Mouse (Mus musculus): ENCODE data around the gene Cs. TPM values are rescaled to one million over a fixed set of nuclear protein-coding genes. Genes with fewer than 3 reads are reported as not detected.

Cs gene
- polyA plus RNA-seq, 1 experiment from 2014 or later, result 167 TPM

GRCm38 (mm10) chr10:128338948-128339347 lies 1.4 kb downstream of the Cs start:
- ATAC-seq (replicated peaks; ENCODE audit: low FRiP score, low read depth) (no peak), DNase-seq (ENCODE audit: low spot score) (no peak)
- WGBS, result 61% methylated on average over 2 of the region's 2 CpGs
- H3K4me2 ChIP-seq (ENCODE audit: low read length), result peak overlapping the region; percentile 72
- H3K36me3 ChIP-seq (ENCODE audit: insufficient read depth, low read length), result no peaks in the 10 kb centered on the region
- no peak overlapping the region for H3K27ac ChIP-seq
- H3K27me3 ChIP-seq (ENCODE audit: insufficient read depth, low read length), result no peaks in the 10 kb centered on the region
- no peaks in the 10 kb centered on the region for H3K9me3 ChIP-seq (replicated peaks; ENCODE audit: low read length)
- 0 out of 2 replicates have a peak overlapping the region, but pooled peaks have one; percentile 86 for H3K4me3 ChIP-seq (replicated peaks; ENCODE audit: low read depth, low read length)
- H3K4me1 ChIP-seq (replicated peaks; ENCODE audit: insufficient read depth, low read length), result peaks cover 9% of the 10 kb centered on the region; the same call in 1 of the 2 replicates
- 0 out of 2 replicates have a peak overlapping the region, but pooled peaks have one; percentile 85 for H3K9ac ChIP-seq (ENCODE audit: low read depth, low read length)
- no peak for TF ChIP-seq CTCF (IDR thresholded peaks at IDR 0.05; ENCODE audit: low read depth)

GRCm38 (mm10) chr10:128340257-128340656 lies 2.7 kb downstream of the Cs start:
- peaks cover 18% of the 10 kb centered on the region for H3K4me1 ChIP-seq (replicated peaks; ENCODE audit: insufficient read depth, low read length)
- DNase-seq (ENCODE audit: low spot score) (no peak), ATAC-seq (replicated peaks; ENCODE audit: low FRiP score, low read depth) (no peak)
- no peak overlapping the region for H3K9ac ChIP-seq (ENCODE audit: low read depth, low read length)
- no peak overlapping the region for H3K27ac ChIP-seq
- H3K36me3 ChIP-seq (ENCODE audit: insufficient read depth, low read length), result no peaks in the 10 kb centered on the region
- 85% methylated on average over 2 of the region's 2 CpGs for WGBS
- no peaks in the 10 kb centered on the region for H3K9me3 ChIP-seq (replicated peaks; ENCODE audit: low read length)
- H3K27me3 ChIP-seq (ENCODE audit: insufficient read depth, low read length), result no peaks in the 10 kb centered on the region
- no peak overlapping the region for H3K4me2 ChIP-seq (ENCODE audit: low read length)
- peak; percentile 51 for TF ChIP-seq CTCF (IDR thresholded peaks at IDR 0.05; ENCODE audit: low read depth)
- no peak overlapping the region for H3K4me3 ChIP-seq (replicated peaks; ENCODE audit: low read depth, low read length)

- 90% methylated on average over 1 of the region's 1 CpGs for WGBS
- Histone ChIP-seq H3K27me3 (ENCODE audit: insufficient read depth, low read length) (no peaks in the 10 kb centered on the region), H3K36me3 (ENCODE audit: insufficient read depth, low read length) (no peaks in the 10 kb centered on the region), H3K4me1 (replicated peaks; ENCODE audit: insufficient read depth, low read length) (peaks cover 18% of the 10 kb centered on the region), H3K9me3 (replicated peaks; ENCODE audit: low read length) (no peaks in the 10 kb centered on the region), H3K4me3 (replicated peaks; ENCODE audit: low read depth, low read length) (no peak overlapping the region), H3K27ac (no peak overlapping the region), H3K9ac (ENCODE audit: low read depth, low read length) (no peak overlapping the region), H3K4me2 (ENCODE audit: low read length) (no peak overlapping the region)
- ATAC-seq (replicated peaks; ENCODE audit: low FRiP score, low read depth) (no peak), DNase-seq (ENCODE audit: low spot score) (no peak)
- no peak for TF ChIP-seq CTCF (IDR thresholded peaks at IDR 0.05; ENCODE audit: low read depth)
Observed at GRCm38 (mm10) chr10:128343436-128343835, 5.9 kb downstream of the Cs start.

GRCm38 (mm10) chr10:128344568-128345275 lies 7.2 kb downstream of the Cs start:
- no peak overlapping the region for H3K4me3 ChIP-seq (replicated peaks; ENCODE audit: low read depth, low read length)
- H3K4me1 ChIP-seq (replicated peaks; ENCODE audit: insufficient read depth, low read length), result peaks cover 8% of the 10 kb centered on the region
- WGBS, result 24% methylated on average over 7 of the region's 7 CpGs
- DNase-seq (ENCODE audit: low spot score), result peak; percentile 83
- TF ChIP-seq CTCF (IDR thresholded peaks at IDR 0.05; ENCODE audit: low read depth), result no peak
- H3K27ac ChIP-seq, result peak overlapping the region; percentile 38
- no peaks in the 10 kb centered on the region for H3K36me3 ChIP-seq (ENCODE audit: insufficient read depth, low read length)
- peak; percentile 57; the same call in 1 of the 2 replicates for ATAC-seq (replicated peaks; ENCODE audit: low FRiP score, low read depth)
- H3K9me3 ChIP-seq (replicated peaks; ENCODE audit: low read length), result no peaks in the 10 kb centered on the region
- no peak overlapping the region for H3K9ac ChIP-seq (ENCODE audit: low read depth, low read length)
- no peaks in the 10 kb centered on the region for H3K27me3 ChIP-seq (ENCODE audit: insufficient read depth, low read length)
- peak overlapping the region; percentile 30 for H3K4me2 ChIP-seq (ENCODE audit: low read length)

- WGBS, result 84% methylated on average over 8 of the region's 8 CpGs
Observed at GRCm38 (mm10) chr10:128347541-128347940, 10.0 kb downstream of the Cs start.

GRCm38 (mm10) chr10:128358796-128359195 lies 21.3 kb downstream of the Cs start:
- Histone ChIP-seq H3K9me3 (replicated peaks; ENCODE audit: low read length) (no peaks in the 10 kb centered on the region), H3K27me3 (ENCODE audit: insufficient read depth, low read length) (no peaks in the 10 kb centered on the region), H3K27ac (no peak overlapping the region), H3K9ac (ENCODE audit: low read depth, low read length) (no peak overlapping the region), H3K4me2 (ENCODE audit: low read length) (no peak overlapping the region), H3K4me1 (replicated peaks; ENCODE audit: insufficient read depth, low read length) (no peaks in the 10 kb centered on the region), H3K4me3 (replicated peaks; ENCODE audit: low read depth, low read length) (no peak overlapping the region), H3K36me3 (ENCODE audit: insufficient read depth, low read length) (peaks cover 69% of the 10 kb centered on the region)
- TF ChIP-seq CTCF (IDR thresholded peaks at IDR 0.05; ENCODE audit: low read depth), result peak; percentile 69
- DNase-seq (ENCODE audit: low spot score) (peak; percentile 74), ATAC-seq (replicated peaks; ENCODE audit: low FRiP score, low read depth) (no peak)
- WGBS, result 47% methylated on average over 2 of the region's 2 CpGs

More at GRCm38 (mm10) chr10:128347541-128347940, 10.0 kb downstream of the Cs start:
- Histone ChIP-seq H3K4me1 (replicated peaks; ENCODE audit: insufficient read depth, low read length) (peaks cover 8% of the 10 kb centered on the region), H3K9ac (ENCODE audit: low read depth, low read length) (no peak overlapping the region), H3K4me2 (ENCODE audit: low read length) (no peak overlapping the region), H3K27me3 (ENCODE audit: insufficient read depth, low read length) (no peaks in the 10 kb centered on the region), H3K4me3 (replicated peaks; ENCODE audit: low read depth, low read length) (no peak overlapping the region), H3K9me3 (replicated peaks; ENCODE audit: low read length) (no peaks in the 10 kb centered on the region), H3K27ac (no peak overlapping the region), H3K36me3 (ENCODE audit: insufficient read depth, low read length) (peaks cover 23% of the 10 kb centered on the region)
- no peak for DNase-seq (ENCODE audit: low spot score)
- no peak for TF ChIP-seq CTCF (IDR thresholded peaks at IDR 0.05; ENCODE audit: low read depth)
- no peak for ATAC-seq (replicated peaks; ENCODE audit: low FRiP score, low read depth)
